Mouse (Mus musculus) liver, embryonic 14.5 days (tissue): ENCODE measurements around the gene Xylt1. TPM values are rescaled to one million over a fixed set of nuclear protein-coding genes. Genes with fewer than 3 reads are reported as not detected.

Experiments
- ATAC-seq: fragments of 200-750 bp; cut with Nextera tagmentation; 2 replicates; pipeline ENCODE4 v1.8.0; 2017; ENCODE audit warnings: moderate number of reproducible peaks, mild to moderate bottlenecking, moderate library complexity; ENCODE audit not compliant: insufficient read depth
- DNase-seq, 3 experiments: peaks; one replicate each; pipeline ENCODE4 v3.0.0-alpha.2; 2012 to 2013; ENCODE audit warnings: low read depth in 3 of 3, low spot score in 3 of 3
- H3K27ac ChIP-seq: fragments of 300-500 bp; sonication (generic); 2 replicates; pipeline ENCODE4 v1.5.1; 2014; ENCODE audit warnings: moderate library complexity, mild to moderate bottlenecking, control low read depth, inconsistent platforms
- H3K27me3 ChIP-seq: fragments of 300-500 bp; sonication (generic); 2 replicates; pipeline ENCODE4 v1.6.1; 2014; ENCODE audit warnings: mild to moderate bottlenecking, low read length, moderate library complexity; ENCODE audit not compliant: control insufficient read depth, insufficient read depth
- H3K36me3 ChIP-seq: fragments of 300-500 bp; sonication (generic); replicated peaks from 2 replicates; pipeline ENCODE4 v1.6.1; 2014; ENCODE audit warnings: low read depth; ENCODE audit not compliant: control insufficient read depth, insufficient read depth
- H3K4me1 ChIP-seq, 2 experiments: fragments of 200-500 bp in 1 of 2; fragments of 300-500 bp in 1 of 2; sonication (generic) in 1 of 2; replicated peaks; 2 replicates each; pipeline ENCODE4 v1.6.1; 2012 to 2014; ENCODE audit warnings: antibody characterized with exemption in 1 of 2, inconsistent platforms in 1 of 2, low read length in 1 of 2; ENCODE audit not compliant: control insufficient read depth in 2 of 2, insufficient read depth in 2 of 2
- H3K4me2 ChIP-seq: fragments of 300-500 bp; sonication (generic); 2 replicates; pipeline ENCODE4 v1.6.1; 2014; ENCODE audit warnings: low read depth, mild to moderate bottlenecking, control low read depth, moderate library complexity
- H3K4me3 ChIP-seq, 2 experiments: fragments of 200-500 bp in 1 of 2; fragments of 300-500 bp in 1 of 2; sonication (generic) in 1 of 2; 2 replicates each; pipeline ENCODE4 v1.5.1; 2012 to 2014; ENCODE audit warnings: low read depth in 2 of 2, low read length in 2 of 2, mild to moderate bottlenecking in 2 of 2, control low read depth in 1 of 2, inconsistent platforms in 1 of 2, moderate library complexity in 1 of 2; ENCODE audit not compliant: insufficient read depth in 1 of 2
- H3K9ac ChIP-seq: fragments of 300-500 bp; sonication (generic); replicated peaks from 2 replicates; pipeline ENCODE4 v1.6.1; 2014; ENCODE audit warnings: mild to moderate bottlenecking, control low read depth, moderate library complexity
- H3K9me3 ChIP-seq: fragments of 300-500 bp; sonication (generic); 2 replicates; pipeline ENCODE4 v1.6.1; 2016; ENCODE audit warnings: low read length, mixed read lengths; ENCODE audit not compliant: control insufficient read depth
- CTCF ChIP-seq: IDR thresholded peaks from 2 replicates; pipeline ENCODE4 v1.5.1; 2016; ENCODE audit warnings: antibody characterized with exemption, low read depth, control low read depth
- EP300 ChIP-seq: IDR thresholded peaks from 2 replicates; pipeline ENCODE4 v1.6.1; 2016; ENCODE audit warnings: antibody characterized with exemption, low read depth
- WGBS: fragments of 180-500 bp; shearing (Covaris S2); extraction: QIAGEN DNeasy Blood & Tissue Kit; methylation state at CpG from one replicate; pipeline ENCODE4 v1.1.7; 2014; ENCODE audit not compliant: insufficient replicate concordance; 5-methylcytosine and 5-hydroxymethylcytosine counted together
- polyA plus RNA-seq, 2 experiments: library from polyadenylated mRNA; depleted of rRNA in 1 of 2; stranded (reverse) in 1 of 2; unstranded in 1 of 2; fragments of >200 nt; fragmentation: Nextera tagmentation in 1 of 2; extraction: Ambion mirVana in 1 of 2; gene quantifications; 2 replicates each; pipeline versions ENCODE4 v1.2.1 to v1.2.3; 2012 to 2014

Xylt1 gene
- polyA plus RNA-seq, 2 experiments = 0.27 to 0.40 TPM

- ATAC-seq = no peak
- Histone ChIP-seq H3K36me3 (no peaks in the 10 kb centered on the region), H3K9ac (no peak overlapping the region), H3K4me2 (no peak overlapping the region), H3K9me3 (no peaks in the 10 kb centered on the region), H3K27me3 (no peaks in the 10 kb centered on the region), H3K4me3 (no peak overlapping the region), H3K27ac (no peak overlapping the region), H3K4me1 (peaks cover 0 to 26% of the 10 kb centered on the region in 2 experiments; a peak in 2 of 4 replicates)
- 65% methylated on average over 6 of the region's 6 CpGs for WGBS
- TF ChIP-seq CTCF (no peak), EP300 (no peak)
- no peak for DNase-seq
Observed at GRCm38 (mm10) chr7:117395511-117395910, 14.7 kb downstream of the Xylt1 start.

GRCm38 (mm10) chr7:117397877-117398276, 17.1 kb downstream of the Xylt1 start:
- Histone ChIP-seq H3K27me3 (no peaks in the 10 kb centered on the region), H3K4me1 (peaks cover 0 to 21% of the 10 kb centered on the region in 2 experiments; a peak in 2 of 4 replicates), H3K9ac (no peak overlapping the region), H3K27ac (no peak overlapping the region), H3K4me3 (no peak overlapping the region), H3K36me3 (no peaks in the 10 kb centered on the region), H3K4me2 (no peak overlapping the region), H3K9me3 (no peaks in the 10 kb centered on the region)
- 70% methylated on average over 6 of the region's 6 CpGs for WGBS
- DNase-seq (no peak), ATAC-seq (no peak)
- TF ChIP-seq EP300 (no peak), CTCF (no peak)

GRCm38 (mm10) chr7:117399971-117400370, 19.2 kb downstream of the Xylt1 start:
- H3K4me3 ChIP-seq = no peak overlapping the region
- WGBS = 76% methylated on average over 5 of the region's 5 CpGs
- no peak for ATAC-seq

GRCm38 (mm10) chr7:117401581-117401980, 20.8 kb downstream of the Xylt1 start:
- H3K4me1 ChIP-seq = peaks cover 0 to 16% of the 10 kb centered on the region in 2 experiments; a peak in 2 of 4 replicates
- DNase-seq (no peak), ATAC-seq (no peak)
- H3K9me3 ChIP-seq = no peaks in the 10 kb centered on the region
- no peak overlapping the region for H3K4me3 ChIP-seq
- H3K36me3 ChIP-seq = no peaks in the 10 kb centered on the region
- H3K27ac ChIP-seq = no peak overlapping the region
- TF ChIP-seq EP300 (no peak), CTCF (no peak)
- WGBS = 65% methylated on average over 4 of the region's 4 CpGs
- H3K4me2 ChIP-seq = no peak overlapping the region
- H3K9ac ChIP-seq = no peak overlapping the region
- H3K27me3 ChIP-seq = no peaks in the 10 kb centered on the region

More at GRCm38 (mm10) chr7:117399971-117400370, 19.2 kb downstream of the Xylt1 start:
- Histone ChIP-seq H3K4me1 (peaks cover 0 to 8% of the 10 kb centered on the region in 2 experiments; a peak in 1 of 4 replicates), H3K36me3 (no peaks in the 10 kb centered on the region), H3K9me3 (no peaks in the 10 kb centered on the region), H3K9ac (no peak overlapping the region), H3K4me2 (no peak overlapping the region), H3K27me3 (no peaks in the 10 kb centered on the region), H3K27ac (no peak overlapping the region)
- TF ChIP-seq CTCF (no peak), EP300 (no peak)
- DNase-seq = no peak

GRCm38 (mm10) chr7:117406336-117406735, 25.6 kb downstream of the Xylt1 start:
- 10% methylated on average over 3 of the region's 3 CpGs for WGBS
- Histone ChIP-seq H3K4me3 (no peak overlapping the region), H3K9me3 (no peaks in the 10 kb centered on the region), H3K9ac (no peak overlapping the region), H3K4me2 (no peak overlapping the region), H3K27ac (no peak overlapping the region), H3K27me3 (no peaks in the 10 kb centered on the region), H3K4me1 (peaks cover 0 to 22% of the 10 kb centered on the region in 2 experiments; a peak in 2 of 4 replicates), H3K36me3 (no peaks in the 10 kb centered on the region)
- ATAC-seq (peak; percentile 72), DNase-seq (no peak)
- TF ChIP-seq EP300 (peak; percentile 56), CTCF (no peak)
